Mouse (Mus musculus): ENCODE measurements around the gene Rsph14.

Gene Rsph14

DNA sequence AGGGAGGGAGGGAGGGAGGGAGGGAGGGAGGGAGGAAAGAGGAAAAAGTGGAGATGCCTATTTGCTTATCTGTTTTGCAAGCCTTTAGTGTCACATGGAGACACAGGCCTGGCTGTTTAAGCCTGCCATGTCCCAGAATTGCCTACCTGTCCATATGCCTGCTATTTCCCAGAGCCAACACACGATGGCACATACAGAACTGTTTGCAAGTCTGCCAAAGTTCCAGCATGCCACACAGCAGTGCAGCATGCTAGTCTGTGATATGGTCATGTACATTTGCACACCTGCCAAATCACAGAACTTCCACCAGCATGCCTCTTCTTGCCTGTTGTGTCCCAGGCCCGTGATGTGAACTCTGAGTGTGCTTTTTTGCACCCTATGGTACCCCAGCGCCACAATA is 101.8 kb downstream of the Rsph14 start:
- DNase-seq: no peak

DNA sequence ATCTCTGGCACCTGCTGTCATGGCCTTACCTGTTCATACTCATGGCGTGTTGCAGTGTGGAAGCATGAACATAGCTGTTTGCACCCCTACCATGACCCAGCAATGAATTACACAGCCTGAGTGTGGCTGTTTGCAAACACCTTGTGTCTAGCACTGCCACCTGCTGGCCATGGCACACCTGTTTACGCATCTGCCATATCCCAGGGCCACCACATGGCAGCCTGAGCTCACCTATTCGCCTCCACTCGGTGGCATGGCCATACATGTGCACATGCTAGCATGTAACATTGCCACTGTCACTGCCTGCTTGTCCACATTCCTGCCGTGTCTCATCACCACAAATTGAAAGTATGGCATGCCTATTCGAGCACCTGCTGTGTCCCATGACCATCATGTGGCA is 102.8 kb downstream of the Rsph14 start:
- no peak for DNase-seq

- no peak for DNase-seq
Measured at GRCm38 (mm10) chr10:74928276-74928675, 104.1 kb downstream of the Rsph14 start.

DNA sequence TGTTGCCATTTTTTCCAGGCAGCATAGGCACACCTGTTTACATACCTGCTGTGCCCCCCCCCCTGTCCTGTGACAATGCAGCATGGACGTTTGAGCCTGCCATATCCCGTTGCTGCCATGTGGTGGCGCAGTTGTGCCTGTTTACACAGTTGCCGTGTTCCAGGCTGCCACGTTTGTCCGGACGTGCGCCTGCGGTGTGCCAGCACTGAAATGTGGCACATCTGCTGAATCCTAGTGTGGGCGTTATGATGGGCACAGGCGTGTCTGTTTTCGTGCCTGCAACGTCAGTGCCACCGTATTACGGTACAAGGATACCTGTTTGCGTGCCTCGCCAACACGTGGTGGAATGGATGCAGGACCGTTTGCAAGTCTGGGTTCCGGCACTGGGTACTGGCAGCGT is 107.1 kb downstream of the Rsph14 start:
- DNase-seq: peak; percentile 34

DNA sequence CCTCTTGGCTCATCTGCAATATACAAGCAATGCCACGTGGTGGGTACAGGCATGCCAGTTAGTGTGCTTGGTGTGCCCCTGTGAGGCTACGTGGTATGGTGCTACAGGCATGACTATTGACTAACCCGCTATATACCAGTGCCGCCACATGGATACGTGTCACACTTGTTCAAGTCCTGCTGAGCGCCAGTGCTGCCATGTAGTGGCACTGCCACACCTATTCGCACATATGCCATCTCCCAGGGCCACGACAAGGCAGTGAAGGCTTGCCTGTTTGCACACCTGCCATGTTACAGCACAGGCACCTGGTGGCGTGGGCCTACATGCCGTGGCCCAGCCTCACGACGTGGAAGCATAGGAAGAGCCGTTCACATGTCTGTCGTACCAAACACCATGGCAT is 108.1 kb downstream of the Rsph14 start:
- no peak for DNase-seq

- peak; percentile 26 for DNase-seq
Measured at GRCm38 (mm10) chr10:74922763-74923162, 109.6 kb downstream of the Rsph14 start.

DNA sequence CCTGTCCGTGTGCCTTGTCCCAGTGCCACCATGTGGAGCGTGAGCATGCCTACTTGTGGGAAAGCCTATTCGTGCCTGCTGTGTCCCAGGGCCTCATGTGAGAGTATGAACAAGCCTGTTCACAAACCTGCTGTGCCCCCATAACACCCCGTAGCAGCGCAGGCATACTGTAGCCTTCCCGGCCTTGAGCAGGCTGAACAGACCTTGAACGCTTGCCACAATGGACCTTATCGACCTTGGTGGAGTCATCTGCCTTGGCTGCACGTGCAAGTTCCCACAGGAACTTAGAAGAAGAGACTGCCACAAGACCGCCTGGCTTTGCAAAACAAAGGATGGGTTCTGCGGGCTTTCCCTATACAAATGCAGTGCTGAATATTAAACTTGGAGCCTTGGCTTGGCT is 110.8 kb downstream of the Rsph14 start:
- DNase-seq: no peak

GRCm38 (mm10) chr10:74920853-74921567 is 111.4 kb downstream of the Rsph14 start:
- DNase-seq: peak; percentile 51

GRCm38 (mm10) chr10:74919277-74919676 is 113.1 kb downstream of the Rsph14 start:
- no peak for DNase-seq

DNA sequence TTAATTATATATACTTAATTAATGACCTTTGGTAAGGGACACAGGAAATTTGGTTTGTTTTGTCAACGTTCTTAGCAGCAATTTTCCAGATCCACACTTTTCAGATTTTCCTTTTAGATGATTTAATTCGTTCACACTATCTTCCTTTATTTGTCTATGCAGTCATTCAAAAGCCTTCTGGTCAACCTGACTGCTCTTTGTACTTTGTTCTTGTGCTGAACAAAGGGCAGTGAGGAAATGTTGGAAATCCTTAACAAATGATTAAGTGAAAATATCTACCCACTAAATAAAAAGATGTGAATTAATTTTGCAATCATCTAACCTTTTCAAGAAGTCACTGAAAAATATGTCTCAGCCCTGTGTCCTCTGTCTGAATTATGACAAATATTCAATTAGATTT is 124.0 kb downstream of the Rsph14 start:
- DNase-seq: no peak

Measured in kidney, adult 11 months (tissue).